Mouse (Mus musculus): ENCODE measurements around the gene Tmprss9.

DNA sequence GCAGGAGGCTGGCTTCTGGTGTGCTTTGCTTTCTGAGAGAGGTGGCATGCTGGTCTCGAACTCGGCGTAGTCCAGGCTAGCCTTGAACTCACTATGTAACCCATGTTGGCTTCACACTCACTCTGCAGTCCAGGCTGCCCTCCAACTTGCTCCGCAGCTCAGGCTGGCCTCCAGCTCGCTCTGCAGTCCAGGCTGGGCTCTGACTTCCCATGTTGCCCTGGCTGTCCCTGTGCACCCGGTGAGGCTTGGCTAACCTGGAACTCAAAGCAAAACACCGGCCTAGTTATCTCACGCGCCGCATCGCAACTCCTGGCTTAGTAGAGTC is 15.9 kb upstream of the Tmprss9 start:
- TF ChIP-seq CTCF (conservative IDR thresholded peaks at IDR 0.05; ENCODE audit: insufficient read depth, insufficient read length, low read depth, low read length) (no peak), POLR2A (IDR thresholded peaks at IDR 0.05; ENCODE audit: low read depth, low read length) (no peak)
